Mouse (Mus musculus) lung, adult 2 months (tissue): ENCODE measurements around the gene Bub1b.

Experiments
- CTCF ChIP-seq: fragments of 200-500 bp; IDR thresholded peaks from 2 replicates; pipeline ENCODE4 v1.5.1; 2011; ENCODE audit warnings: mild to moderate bottlenecking, low read length, control low read depth; ENCODE audit not compliant: insufficient read depth
- POLR2A ChIP-seq: fragments of 200-500 bp; IDR thresholded peaks from 2 replicates; pipeline ENCODE4 v1.6.1; 2011; ENCODE audit warnings: low read depth, mild to moderate bottlenecking, control low read depth, low read length, borderline replicate concordance; ENCODE audit errors: extremely low read depth

DNA sequence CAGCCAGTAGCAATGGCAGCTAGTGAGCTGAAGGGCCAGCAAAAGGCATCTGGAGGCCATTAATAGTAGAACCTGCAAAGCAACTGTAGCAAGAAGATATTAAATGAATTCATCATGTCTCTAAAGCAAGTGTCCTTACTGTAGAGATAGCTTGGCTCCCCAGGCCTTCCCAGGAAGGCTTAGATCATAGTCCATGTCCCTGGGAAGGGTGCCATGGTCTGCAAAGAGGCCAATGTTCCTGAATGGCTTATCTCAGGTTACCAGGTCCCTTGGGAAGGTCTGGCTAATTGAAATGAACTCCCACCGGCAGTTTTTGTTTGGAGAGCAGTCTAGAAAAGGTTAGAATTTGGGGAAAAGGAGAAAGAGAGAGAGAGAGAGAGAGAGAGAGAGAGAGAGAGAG is 73.7 kb downstream of the Bub1b start:
- no peak for TF ChIP-seq CTCF
- no peak for TF ChIP-seq POLR2A
